Mouse (Mus musculus) cerebellum, adult 2 months (tissue): ENCODE data around the gene Dennd1a. TPM values are rescaled to one million over a fixed set of nuclear protein-coding genes. Genes with fewer than 3 reads are reported as not detected.

Experiments
- DNase-seq, 2 experiments: peaks; one replicate each; pipeline ENCODE4 v3.0.0; 2021
- H3K27ac ChIP-seq: fragments of 200-500 bp; 2 replicates; pipeline ENCODE4 v1.5.1; 2012; ENCODE audit warnings: low read length, control low read depth, inconsistent platforms; ENCODE audit not compliant: insufficient read depth
- H3K27me3 ChIP-seq: fragments of 200-500 bp; 2 replicates; pipeline ENCODE4 v1.6.1; 2012; ENCODE audit warnings: inconsistent platforms, mild to moderate bottlenecking, low read length, moderate library complexity; ENCODE audit not compliant: control insufficient read depth, insufficient read depth
- H3K4me1 ChIP-seq: fragments of 200-500 bp; 2 replicates; pipeline ENCODE4 v1.6.1; 2011; ENCODE audit warnings: low read length; ENCODE audit not compliant: control insufficient read depth, insufficient read depth
- H3K4me3 ChIP-seq: fragments of 200-500 bp; replicated peaks from 2 replicates; pipeline ENCODE3; 2011; ENCODE audit warnings: mild to moderate bottlenecking, low read depth, low read length, control low read depth; ENCODE audit not compliant: insufficient read depth
- CTCF ChIP-seq: fragments of 200-500 bp; IDR thresholded peaks from 2 replicates; pipeline ENCODE4 v1.5.1; 2011; ENCODE audit warnings: low read depth, mild to moderate bottlenecking, control low read depth, low read length, moderate library complexity, borderline replicate concordance; ENCODE audit not compliant: insufficient read depth
- POLR2A ChIP-seq: fragments of 200-500 bp; IDR thresholded peaks from 2 replicates; pipeline ENCODE4 v1.6.1; 2011; ENCODE audit warnings: low read length, control low read depth, borderline replicate concordance; ENCODE audit not compliant: insufficient read depth
- WGBS: fragments of 180-500 bp; shearing (Covaris S2); methylation state at CpG from one replicate; pipeline ENCODE4 v1.1.7; 2018; 5-methylcytosine and 5-hydroxymethylcytosine counted together
- polyA plus RNA-seq: library from polyadenylated mRNA; depleted of rRNA; stranded (reverse); fragments of >200 nt; gene quantifications from 2 replicates; pipeline ENCODE4 v1.2.3, GENCODE M21; 2012

The Dennd1a gene
- polyA plus RNA-seq, 1 experiment, result 38.0 TPM

DNA sequence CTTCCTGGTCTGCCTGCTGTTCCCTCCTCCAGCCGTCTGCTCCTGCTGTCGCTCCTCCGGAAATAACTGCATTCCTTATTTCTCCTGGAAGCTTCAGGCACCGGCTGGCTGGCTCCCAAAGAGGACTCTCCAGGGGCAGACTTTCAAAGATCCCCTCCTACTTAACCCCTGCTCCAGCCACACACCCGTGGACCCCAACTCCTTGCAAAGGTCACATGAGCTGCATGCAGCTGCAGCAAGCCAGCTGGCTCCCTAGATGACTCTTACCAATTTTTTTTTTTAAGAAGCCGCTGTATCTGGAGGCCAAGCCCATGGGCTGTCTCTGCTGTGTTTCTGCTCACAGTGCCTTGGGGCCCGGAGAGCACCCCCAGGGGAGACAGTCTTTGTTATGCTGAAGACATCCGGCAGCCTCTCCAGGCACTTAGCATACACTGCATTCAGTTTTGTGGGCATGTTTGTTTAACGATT, 520.1 kb downstream of the Dennd1a start:
- Histone ChIP-seq H3K4me3 (no peak overlapping the region), H3K27me3 (no peaks in the 10 kb centered on the region), H3K4me1 (peaks cover 24% of the 10 kb centered on the region), H3K27ac (no peak overlapping the region)
- peak in 1 of 2 experiments; percentile 25 for DNase-seq
- no peak for TF ChIP-seq POLR2A
- no peak for TF ChIP-seq CTCF
- WGBS, result 32% methylated on average over 9 of the region's 9 CpGs

DNA sequence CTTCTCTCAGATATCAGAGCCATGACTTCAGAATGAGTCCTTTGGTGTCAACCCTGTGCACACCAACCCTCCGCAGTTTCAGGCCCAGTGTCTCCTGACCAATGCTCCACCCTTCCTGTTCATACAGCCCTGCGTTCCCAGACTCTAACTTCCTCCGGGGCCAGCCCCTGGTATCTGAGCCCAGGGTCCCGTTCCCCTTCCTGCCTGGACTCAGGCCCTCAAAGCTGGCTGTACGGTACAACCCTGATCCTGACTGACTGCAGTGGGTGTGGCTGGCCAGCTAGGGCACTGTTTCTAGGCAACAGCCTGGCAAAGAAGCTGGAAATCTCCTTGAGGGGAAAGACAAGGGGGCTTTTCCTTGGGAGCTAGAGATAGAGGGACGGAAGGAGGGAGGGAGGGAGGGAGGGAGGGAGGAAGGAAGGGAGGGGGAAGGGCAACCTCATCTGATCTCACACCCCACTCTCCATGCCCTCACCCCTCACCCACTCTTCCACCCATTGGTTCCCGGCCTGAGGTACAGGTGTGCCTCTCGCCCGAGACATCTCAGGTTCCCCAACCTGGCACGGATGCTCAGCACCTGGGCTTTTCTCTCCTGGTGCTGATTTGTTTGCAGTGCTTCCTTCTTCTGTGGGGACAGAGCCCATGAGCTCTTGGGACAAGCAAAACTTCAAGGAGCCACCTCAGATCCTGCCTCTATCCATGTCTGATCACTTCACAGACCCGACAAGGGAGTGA, 521.0 kb downstream of the Dennd1a start:
- Histone ChIP-seq H3K27me3 (no peaks in the 10 kb centered on the region), H3K4me3 (no peak overlapping the region), H3K27ac (no peak overlapping the region), H3K4me1 (peaks cover 22% of the 10 kb centered on the region)
- no peak for DNase-seq
- 70% methylated on average over 11 of the region's 11 CpGs for WGBS
- TF ChIP-seq CTCF, result no peak
- no peak for TF ChIP-seq POLR2A

DNA sequence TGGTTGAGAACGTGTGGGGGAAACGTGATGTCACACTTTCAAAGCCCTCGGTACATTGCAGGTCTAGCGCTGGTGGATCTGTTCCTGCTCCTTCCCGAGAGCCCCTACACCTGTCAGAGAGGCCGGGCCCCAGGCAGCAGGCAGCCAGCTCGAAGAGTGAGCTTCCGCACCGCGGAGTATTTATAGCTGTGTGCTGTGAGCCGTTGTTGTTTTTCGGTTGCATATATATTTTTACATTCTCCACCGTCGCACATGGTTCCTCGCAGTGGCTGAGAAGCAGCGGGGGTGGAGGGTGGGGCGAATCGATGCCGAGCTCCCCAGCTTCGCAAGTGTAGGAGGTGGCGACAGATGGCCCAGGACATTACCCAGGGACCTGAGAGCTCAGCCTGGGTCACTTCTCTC, 522.1 kb downstream of the Dennd1a start:
- no peak overlapping the region for H3K4me3 ChIP-seq
- no peaks in the 10 kb centered on the region for H3K27me3 ChIP-seq
- H3K27ac ChIP-seq, result no peak overlapping the region
- no peak for DNase-seq
- 20% methylated on average over 21 of the region's 21 CpGs for WGBS
- peaks cover 18% of the 10 kb centered on the region for H3K4me1 ChIP-seq
- TF ChIP-seq POLR2A (no peak), CTCF (no peak)

- DNase-seq, result no peak
- WGBS, result 98% methylated on average over 2 of the region's 2 CpGs
- TF ChIP-seq POLR2A, result no peak
- no peak for TF ChIP-seq CTCF
- no peaks in the 10 kb centered on the region for H3K27me3 ChIP-seq
- no peak overlapping the region for H3K27ac ChIP-seq
- H3K4me3 ChIP-seq, result no peak overlapping the region
- peaks cover 18% of the 10 kb centered on the region for H3K4me1 ChIP-seq
Measured at GRCm38 (mm10) chr2:37764514-37764913, 522.7 kb downstream of the Dennd1a start.

DNA sequence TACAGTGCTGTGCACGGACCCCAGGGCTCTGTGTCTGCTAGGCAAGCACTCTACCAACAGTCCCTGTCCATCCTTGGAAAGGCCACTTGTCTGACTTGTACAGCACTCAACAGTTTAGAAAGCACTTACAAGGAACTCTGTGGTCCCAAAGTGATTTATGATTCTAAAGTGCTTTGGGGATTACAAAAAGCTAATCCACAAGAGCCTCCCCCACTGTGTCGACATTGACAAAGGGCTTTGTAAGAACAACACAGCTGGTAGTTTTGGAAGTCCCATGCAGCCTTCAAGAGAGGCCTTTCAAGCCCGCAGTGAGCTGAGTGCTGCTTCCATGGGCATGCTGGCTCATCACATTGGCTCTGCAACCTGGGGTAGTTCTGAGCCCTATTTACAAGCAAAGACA, 523.6 kb downstream of the Dennd1a start:
- peaks cover 18% of the 10 kb centered on the region for H3K4me1 ChIP-seq
- H3K27me3 ChIP-seq, result no peaks in the 10 kb centered on the region
- no peak for DNase-seq
- WGBS, result 78% methylated on average over 3 of the region's 3 CpGs
- H3K4me3 ChIP-seq, result no peak overlapping the region
- H3K27ac ChIP-seq, result no peak overlapping the region
- no peak for TF ChIP-seq CTCF
- TF ChIP-seq POLR2A, result no peak

GRCm38 (mm10) chr2:37760633-37761032, 526.6 kb downstream of the Dennd1a start:
- WGBS, result 70% methylated on average over 6 of the region's 6 CpGs
- Histone ChIP-seq H3K27ac (no peak overlapping the region), H3K4me1 (peaks cover 36% of the 10 kb centered on the region), H3K4me3 (no peak overlapping the region), H3K27me3 (no peaks in the 10 kb centered on the region)
- DNase-seq, result no peak
- TF ChIP-seq CTCF, result no peak

DNA sequence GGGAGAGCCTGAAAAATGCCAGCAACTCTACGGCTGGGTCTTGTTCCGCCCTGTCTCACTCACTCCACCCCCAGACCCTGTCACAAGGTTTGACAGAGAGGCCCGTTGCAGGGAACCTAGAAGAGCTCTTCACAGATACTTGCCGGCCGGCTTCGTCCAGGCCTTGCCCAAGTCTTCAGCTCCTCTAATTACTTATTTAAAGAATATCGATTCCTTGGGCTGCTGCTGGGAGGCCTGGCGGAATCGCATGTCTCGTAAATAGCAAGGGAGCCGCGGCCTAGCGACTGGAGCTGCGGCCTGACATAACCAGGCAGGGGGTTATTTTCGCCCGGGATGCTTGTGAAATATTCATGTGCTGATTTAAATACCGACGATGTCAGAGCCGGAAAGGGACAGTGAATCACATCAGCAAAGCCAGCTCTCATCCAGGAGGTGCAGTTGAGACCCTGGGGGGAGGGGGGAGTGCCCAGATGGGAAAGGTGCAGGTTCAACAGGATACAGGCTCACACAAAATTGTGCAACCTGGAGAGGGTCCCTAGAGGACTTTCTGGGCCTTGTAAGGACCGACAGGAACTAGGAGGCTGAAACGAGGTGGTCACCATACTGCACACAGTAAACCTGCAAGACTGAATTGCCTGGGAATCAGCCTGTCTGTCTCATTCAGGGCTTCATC, 528.7 kb downstream of the Dennd1a start:
- TF ChIP-seq POLR2A (no peak), CTCF (no peak)
- no peak for DNase-seq
- no peak overlapping the region for H3K4me3 ChIP-seq
- H3K4me1 ChIP-seq, result peaks cover 33% of the 10 kb centered on the region
- no peak overlapping the region for H3K27ac ChIP-seq
- WGBS, result 73% methylated on average over 21 of the region's 21 CpGs
- H3K27me3 ChIP-seq, result no peaks in the 10 kb centered on the region

- H3K27me3 ChIP-seq, result no peaks in the 10 kb centered on the region
- 80% methylated on average over 4 of the region's 4 CpGs for WGBS
- H3K4me1 ChIP-seq, result peaks cover 33% of the 10 kb centered on the region
- TF ChIP-seq CTCF, result no peak
- no peak overlapping the region for H3K27ac ChIP-seq
- no peak for DNase-seq
- no peak overlapping the region for H3K4me3 ChIP-seq
Measured at GRCm38 (mm10) chr2:37757784-37758183, 529.4 kb downstream of the Dennd1a start.
